Mouse (Mus musculus): ENCODE results near the gene Vil1.

DNA sequence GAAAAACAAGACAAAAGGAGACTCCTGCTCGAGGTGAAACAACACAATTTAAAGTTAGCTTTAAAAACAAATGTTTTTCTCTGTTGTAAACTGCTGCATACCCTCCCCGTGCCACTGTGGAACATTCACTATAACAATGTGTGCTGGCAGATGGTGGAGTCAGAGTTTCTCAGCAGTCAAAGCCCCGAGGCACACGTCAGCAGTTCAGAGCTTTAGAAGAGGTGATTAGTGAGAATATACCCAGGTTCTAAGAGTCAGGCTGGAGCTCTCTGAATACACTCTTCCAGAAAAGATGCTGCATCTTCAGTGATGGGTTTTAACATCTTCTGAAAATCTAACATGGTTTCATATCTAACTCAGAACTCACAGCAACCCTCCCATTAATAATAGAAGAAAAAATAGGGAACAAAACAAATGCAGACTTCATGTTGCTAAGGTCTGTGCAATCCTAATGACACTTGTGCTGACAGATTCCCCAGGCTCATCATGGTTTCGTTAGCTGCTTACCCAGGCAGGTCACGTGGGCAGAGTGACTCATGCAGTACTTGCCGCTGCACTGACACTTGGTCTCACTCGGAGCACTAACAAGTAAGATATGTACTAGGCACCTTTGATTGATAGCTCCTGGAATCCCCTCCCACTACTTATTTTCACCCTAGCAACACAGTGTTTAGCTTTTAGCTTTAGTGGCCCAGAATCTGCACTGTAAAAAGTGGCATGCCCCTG is 28.7 kb downstream of the Vil1 start:
- TF ChIP-seq CTCF (IDR thresholded peaks at IDR 0.05; ENCODE audit: borderline replicate concordance, control insufficient read depth, extremely low read depth, insufficient read depth, low read length, poor library complexity) (no peak), POLR2A (IDR thresholded peaks at IDR 0.05; ENCODE audit: control insufficient read depth, extremely low read depth, insufficient read depth, low read length, poor library complexity) (no peak)
